Mouse (Mus musculus) frontal cortex, adult (tissue): ENCODE results near the gene Celf2.
"Not testable (repeated sequence)": the region's sequence is repeated elsewhere in the genome, so short reads cannot be mapped to it uniquely, and the experiment has no call there.

Experiments used
- ATAC-seq: cut with Nextera tagmentation; 2 replicates; pipeline ENCODE4 v1.9.2; 2017; ENCODE audit warnings: mild to moderate bottlenecking, moderate library complexity, mixed read lengths; ENCODE audit not compliant: low TSS enrichment

Gene Celf2

DNA sequence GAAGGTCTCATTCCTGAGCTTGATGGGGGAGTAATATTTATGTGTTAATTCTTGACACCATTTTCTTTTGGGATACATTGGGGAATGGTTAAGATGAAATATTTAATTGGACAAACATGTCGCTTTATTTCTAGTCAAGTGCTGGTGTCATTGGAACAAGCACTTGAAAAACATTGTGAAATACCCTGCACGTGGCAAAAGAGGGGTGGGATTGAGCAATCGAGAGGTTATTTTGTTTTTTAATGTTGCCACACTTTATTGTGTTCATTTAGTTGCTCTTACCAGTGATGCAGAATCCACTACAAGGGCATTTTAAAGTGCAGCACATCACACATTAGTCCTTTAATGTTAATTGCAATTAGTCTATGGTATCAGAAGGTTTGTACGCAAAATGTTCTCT, 242.2 kb downstream of the Celf2 start:
- ATAC-seq: no peak

- not testable (repeated sequence) for ATAC-seq
These were observed 246.7 kb downstream of the Celf2 start for GRCm38 (mm10) chr2:7262668-7263067.

DNA sequence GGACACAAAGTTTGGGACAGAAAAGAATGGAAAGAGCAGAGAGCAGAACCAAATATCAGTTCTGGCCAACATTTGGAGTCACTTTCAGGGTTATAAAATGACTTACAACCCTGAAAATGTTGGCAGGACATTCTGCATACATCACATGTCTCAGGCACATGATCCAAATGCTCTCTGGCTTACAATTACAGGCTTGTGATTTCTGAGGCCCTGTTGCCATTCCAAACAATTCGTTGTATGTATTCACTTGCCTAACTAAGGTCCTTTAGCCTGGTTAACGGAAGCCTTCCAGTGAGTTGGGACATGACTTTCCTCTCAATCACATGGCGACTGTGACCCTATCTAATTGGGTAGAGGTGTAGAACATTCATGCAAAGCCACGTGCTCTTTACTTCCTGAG, 249.2 kb downstream of the Celf2 start:
- ATAC-seq: no peak

- ATAC-seq: no peak
These were observed 249.7 kb downstream of the Celf2 start for GRCm38 (mm10) chr2:7259616-7260015.

- ATAC-seq: peak; percentile 82
These were observed 253.3 kb downstream of the Celf2 start for GRCm38 (mm10) chr2:7256023-7256422.

- peak; percentile 69 for ATAC-seq
These were observed 254.0 kb downstream of the Celf2 start for GRCm38 (mm10) chr2:7255386-7255785.

GRCm38 (mm10) chr2:7250314-7250713, 259.0 kb downstream of the Celf2 start:
- ATAC-seq: no peak

DNA sequence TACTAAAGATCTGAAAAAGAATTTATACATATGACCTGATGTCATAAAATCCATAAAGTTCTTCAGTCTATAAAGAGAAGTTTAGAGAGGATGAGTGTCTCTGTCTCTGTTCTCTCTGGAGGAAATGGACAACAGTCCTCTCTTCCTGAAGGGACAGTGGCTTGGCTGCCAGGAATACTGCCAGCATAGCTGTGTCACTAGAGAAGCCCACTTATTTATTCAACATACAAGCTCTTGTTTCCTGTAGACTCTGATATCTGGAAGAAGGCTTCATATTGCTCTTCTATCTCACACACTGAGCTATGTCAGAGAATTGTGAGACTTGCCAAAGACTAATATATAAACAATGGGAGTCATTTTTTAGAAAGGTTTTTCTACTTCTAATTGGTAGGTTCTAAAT, 260.4 kb downstream of the Celf2 start:
- no peak for ATAC-seq

DNA sequence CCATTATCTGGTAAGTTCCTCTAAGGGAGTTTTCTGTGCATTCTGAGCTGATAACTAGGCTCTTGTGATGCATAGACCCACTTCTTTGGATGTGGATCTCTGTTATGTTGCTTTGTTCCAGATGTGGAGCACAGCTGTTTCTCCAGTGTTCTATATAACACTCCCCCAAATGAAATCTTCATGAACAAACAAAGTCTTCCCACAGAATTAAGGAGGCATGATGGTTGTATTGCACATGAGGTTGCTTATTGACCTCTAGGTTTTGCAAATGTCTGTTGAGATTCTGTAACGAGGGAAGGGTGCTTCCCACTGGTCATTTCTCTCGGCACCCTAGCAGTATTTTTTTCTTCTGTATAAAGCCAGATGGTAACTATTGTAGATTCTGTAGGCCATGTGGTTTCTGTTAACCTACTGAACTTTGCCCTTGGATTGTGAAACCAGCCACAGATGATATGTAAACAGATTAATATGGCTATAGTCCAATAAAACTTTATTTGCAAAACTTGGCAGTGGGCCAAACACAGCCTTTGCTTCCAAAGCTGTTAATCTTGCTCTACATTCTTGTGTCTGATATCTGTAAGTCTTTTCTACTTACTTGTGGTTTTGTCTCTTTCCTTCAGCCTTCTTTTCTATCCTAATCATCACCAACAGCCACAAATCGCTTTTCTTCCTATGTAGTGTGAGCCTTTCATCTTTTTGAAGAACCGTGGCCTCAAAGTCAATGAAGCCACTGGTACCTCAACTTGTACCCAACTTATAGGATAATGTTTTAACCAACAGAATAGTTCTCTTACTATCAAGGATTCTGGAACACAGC, 263.2 kb downstream of the Celf2 start:
- ATAC-seq: no peak

DNA sequence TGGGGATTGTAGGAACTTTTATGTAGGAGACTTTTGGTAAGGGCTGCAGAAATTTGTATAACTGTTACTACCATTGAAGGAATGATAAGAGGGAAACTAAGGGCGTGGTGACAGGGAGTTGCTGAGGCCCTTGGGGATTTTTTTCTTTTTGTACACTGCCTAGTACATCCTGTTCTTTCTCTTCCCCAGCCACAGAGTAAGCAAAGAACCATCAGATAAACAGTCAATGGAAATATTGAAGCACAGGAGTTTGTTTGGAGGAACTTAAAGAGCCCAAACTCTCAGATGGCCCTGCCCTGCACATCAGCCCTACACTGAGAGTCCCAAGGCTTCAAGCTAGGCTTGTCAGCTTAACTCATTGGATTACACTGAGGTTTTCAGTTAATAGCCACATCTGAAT, 267.2 kb downstream of the Celf2 start:
- ATAC-seq: no peak

GRCm38 (mm10) chr2:7241523-7241941, 267.8 kb downstream of the Celf2 start:
- ATAC-seq: peak; percentile 71

DNA sequence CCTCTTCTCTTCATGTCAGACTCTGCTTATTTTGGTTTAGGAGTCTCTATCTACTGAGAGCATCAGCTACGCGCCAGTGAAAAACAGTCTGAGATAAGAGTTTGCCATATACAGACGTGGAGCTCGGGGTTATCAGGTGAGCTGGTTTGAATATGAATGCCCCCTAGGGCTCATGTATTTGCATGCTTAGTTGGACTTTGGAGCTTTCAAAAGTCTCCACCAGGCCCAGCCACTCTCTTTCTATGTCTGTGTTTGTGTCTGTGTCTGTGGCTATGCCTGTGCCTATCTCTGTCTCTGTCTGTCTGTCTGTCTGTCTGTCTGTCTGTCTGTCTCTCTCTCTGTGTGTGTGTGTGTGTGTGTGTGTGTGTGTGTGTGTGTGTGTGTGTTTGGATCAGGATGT, 272.1 kb downstream of the Celf2 start:
- ATAC-seq: no peak

DNA sequence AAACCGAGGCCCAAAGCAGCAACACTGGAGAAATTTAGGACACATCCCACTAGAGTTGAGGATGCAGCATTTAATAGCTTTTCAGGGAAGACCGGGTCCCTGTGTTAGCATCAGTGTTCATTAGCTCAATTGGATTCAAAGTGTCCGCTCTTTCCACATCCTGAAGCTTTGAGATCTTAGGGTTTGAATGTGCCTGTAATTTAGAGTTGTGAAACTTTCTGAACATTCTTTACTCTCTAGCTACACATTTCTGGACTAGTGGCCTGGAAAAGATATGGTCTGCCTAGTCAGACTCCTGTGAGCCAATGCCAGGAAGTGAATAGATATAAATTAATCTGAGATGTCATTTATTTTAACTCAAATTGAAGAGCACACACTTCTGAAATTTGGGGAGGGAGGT, 272.9 kb downstream of the Celf2 start:
- ATAC-seq: no peak

- ATAC-seq: 0 out of 2 replicates have a peak, but pooled peaks have one; percentile 25
These were observed 274.2 kb downstream of the Celf2 start for GRCm38 (mm10) chr2:7235059-7235741.

- peak; percentile 49 for ATAC-seq
These were observed 274.8 kb downstream of the Celf2 start for GRCm38 (mm10) chr2:7234587-7234986.

DNA sequence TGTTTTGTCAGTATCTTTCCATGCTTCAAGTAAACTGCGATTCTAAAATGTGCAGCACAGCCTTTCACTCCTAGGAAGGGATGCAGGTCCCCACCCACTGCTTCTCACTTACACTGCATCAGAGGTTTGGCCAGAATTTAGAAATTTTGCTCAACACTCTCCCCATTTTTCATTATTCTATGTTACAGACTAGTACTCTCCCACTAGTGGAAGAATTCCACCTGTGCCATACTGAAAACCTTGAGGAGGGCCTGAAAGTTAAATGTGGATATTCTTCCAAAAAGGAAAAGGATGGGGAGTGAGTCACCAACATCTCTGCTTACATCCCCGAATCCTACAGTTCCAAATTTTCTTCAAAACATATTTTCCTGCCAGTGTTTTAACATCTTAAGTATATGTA, 276.0 kb downstream of the Celf2 start:
- peak; percentile 76 for ATAC-seq

- ATAC-seq: no peak
These were observed 282.6 kb downstream of the Celf2 start for GRCm38 (mm10) chr2:7226785-7227184.

DNA sequence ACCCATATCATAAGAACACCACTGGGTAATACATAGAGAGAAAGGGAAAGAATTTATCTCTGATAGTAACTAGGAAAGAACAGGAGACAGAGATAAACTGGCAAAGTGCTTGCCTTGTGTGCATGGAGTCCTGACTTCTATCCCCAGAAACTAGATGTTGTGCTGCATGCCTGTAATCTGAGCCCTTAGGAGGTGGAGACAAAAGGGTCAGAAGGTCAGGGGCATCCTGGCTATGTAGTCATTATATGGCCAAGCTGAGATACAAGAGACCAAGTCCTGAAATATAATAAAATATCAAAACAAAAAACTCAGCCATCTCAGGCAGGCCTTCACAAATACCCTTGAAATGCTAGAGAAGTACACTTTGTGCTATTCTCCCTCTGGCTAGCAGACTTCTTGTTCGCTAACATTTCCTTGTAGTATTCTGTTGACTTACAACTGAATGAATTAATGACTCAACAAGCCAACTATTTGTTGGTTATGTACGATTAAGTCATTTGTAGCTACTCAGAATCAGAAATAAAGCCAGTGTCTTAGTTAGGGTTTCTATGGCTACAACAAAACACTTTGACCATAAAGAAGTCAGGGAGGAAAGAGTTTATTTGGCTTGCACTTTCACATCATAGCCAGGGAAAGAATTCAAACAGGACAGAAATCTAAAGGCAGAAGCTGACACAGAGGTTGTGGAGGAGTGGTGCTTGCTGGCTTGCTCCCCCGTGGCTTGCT, 284.9 kb downstream of the Celf2 start:
- ATAC-seq: no peak

GRCm38 (mm10) chr2:7223538-7223937, 285.8 kb downstream of the Celf2 start:
- peak; percentile 60; the same call in 1 of the 2 replicates for ATAC-seq

DNA sequence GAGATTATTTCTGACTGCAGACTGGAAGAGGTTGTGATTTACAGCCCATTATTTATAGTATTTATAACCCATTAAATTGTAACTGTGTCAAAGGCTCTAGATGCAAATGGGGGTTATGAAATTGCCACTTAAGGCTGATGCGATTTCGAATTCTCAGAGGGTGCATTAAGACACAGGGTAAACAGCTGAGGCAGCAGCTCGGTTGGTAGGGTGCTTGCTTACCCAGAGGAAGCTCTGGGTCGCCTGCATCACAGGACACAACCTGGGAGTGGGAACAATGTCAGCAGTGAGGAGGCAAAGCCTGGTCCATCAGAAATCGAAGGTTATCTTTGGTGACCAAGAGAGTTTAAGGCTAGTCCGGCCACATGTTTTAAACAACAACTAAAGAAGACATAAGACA, 286.5 kb downstream of the Celf2 start:
- ATAC-seq: no peak

DNA sequence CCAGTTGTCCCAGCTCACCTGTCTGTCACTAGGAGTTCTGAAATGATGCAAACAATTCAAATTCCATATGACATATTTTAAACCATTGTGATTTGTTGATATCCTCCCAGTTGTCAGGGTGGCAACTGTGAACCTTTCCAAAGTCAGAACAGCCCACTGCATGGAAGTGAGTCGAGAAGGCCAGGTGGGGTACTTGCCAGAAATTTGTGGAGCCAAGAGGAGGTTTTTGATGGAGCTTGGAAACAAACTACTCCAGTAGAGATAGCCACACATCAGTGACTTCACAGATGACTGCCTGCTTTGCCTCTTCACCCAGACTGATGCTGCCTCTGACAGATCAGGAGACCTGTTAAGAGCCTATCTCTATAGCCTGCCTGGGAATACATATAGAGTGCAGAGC, 287.5 kb downstream of the Celf2 start:
- no peak for ATAC-seq

- ATAC-seq: no peak
These were observed 291.3 kb downstream of the Celf2 start for GRCm38 (mm10) chr2:7218101-7218500.
